Mouse (Mus musculus) heart, embryonic 11.5 days (tissue): ENCODE data around the gene Ppara. TPM values are rescaled to one million over a fixed set of nuclear protein-coding genes. Genes with fewer than 3 reads are reported as not detected.

Experiments
- ATAC-seq: fragments of 200-750 bp; cut with Nextera tagmentation; replicated peaks from 2 replicates; pipeline ENCODE4 v1.8.0; 2017; ENCODE audit warnings: moderate library complexity; ENCODE audit not compliant: insufficient number of reproducible peaks, low FRiP score, low TSS enrichment
- H3K27ac ChIP-seq: fragments of 300-500 bp; sonication (generic); 2 replicates; pipeline ENCODE4 v1.5.1; 2014; ENCODE audit warnings: mild to moderate bottlenecking, low read depth, low read length
- H3K27me3 ChIP-seq: fragments of 300-500 bp; sonication (generic); 2 replicates; pipeline ENCODE4 v1.6.1; 2014; ENCODE audit warnings: mild to moderate bottlenecking, low read length, mixed read lengths; ENCODE audit not compliant: control insufficient read depth, insufficient read depth
- H3K36me3 ChIP-seq: fragments of 300-500 bp; sonication (generic); 2 replicates; pipeline ENCODE4 v1.6.1; 2014; ENCODE audit warnings: mild to moderate bottlenecking, low read length, moderate library complexity, mixed read lengths; ENCODE audit not compliant: control insufficient read depth, insufficient read depth
- H3K4me1 ChIP-seq: fragments of 300-500 bp; sonication (generic); 2 replicates; pipeline ENCODE4 v1.6.1; 2014; ENCODE audit warnings: low read length; ENCODE audit not compliant: control insufficient read depth, insufficient read depth
- H3K4me2 ChIP-seq: fragments of 300-500 bp; sonication (generic); 2 replicates; pipeline ENCODE4 v1.6.1; 2014; ENCODE audit warnings: mild to moderate bottlenecking, moderate library complexity
- H3K4me3 ChIP-seq: fragments of 300-500 bp; sonication (generic); 2 replicates; pipeline ENCODE4 v1.5.1; 2014; ENCODE audit warnings: low read depth, low read length
- H3K9ac ChIP-seq: fragments of 300-500 bp; sonication (generic); 2 replicates; pipeline ENCODE4 v1.6.1; 2014; ENCODE audit warnings: mild to moderate bottlenecking, low read depth, low read length, moderate library complexity
- H3K9me3 ChIP-seq: fragments of 300-500 bp; sonication (generic); replicated peaks from 2 replicates; pipeline ENCODE4 v1.6.1; 2016; ENCODE audit warnings: low read length; ENCODE audit not compliant: control insufficient read depth
- WGBS: fragments of 180-500 bp; shearing (Covaris S2); extraction: QIAGEN DNeasy Blood & Tissue Kit; methylation state at CpG from one replicate; pipeline ENCODE4 v1.1.7; 2014; ENCODE audit not compliant: insufficient replicate concordance; 5-methylcytosine and 5-hydroxymethylcytosine counted together
- polyA plus RNA-seq: library from polyadenylated mRNA; unstranded; fragments of >200 nt; fragmentation: Nextera tagmentation; extraction: Ambion mirVana; gene quantifications from 2 replicates; pipeline ENCODE4 v1.2.1, GENCODE M21; 2014

Gene Ppara
- polyA plus RNA-seq, 1 experiment from 2014 or later = 2.8 TPM

DNA sequence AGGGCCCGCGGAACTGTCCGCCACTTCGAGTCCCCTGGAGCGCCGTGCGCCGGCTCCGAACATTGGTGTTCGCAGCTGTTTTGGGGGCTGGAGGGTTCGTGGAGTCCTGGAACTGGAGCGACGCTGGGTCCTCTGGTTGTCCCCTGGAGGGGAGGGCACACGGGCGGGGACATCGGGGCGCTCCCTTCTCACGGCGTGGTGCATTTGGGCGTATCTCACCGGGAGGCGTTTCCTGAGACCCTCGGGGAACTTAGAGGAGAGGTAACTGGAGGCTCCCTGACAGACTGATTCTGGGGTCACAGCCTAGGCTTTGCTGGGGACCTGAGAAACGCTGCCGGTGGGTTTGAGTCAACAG, 1.0 kb downstream of the Ppara start:
- no peaks in the 10 kb centered on the region for H3K36me3 ChIP-seq
- WGBS = 1% methylated on average over 24 of the region's 25 CpGs
- no peak overlapping the region for H3K27ac ChIP-seq
- no peak for ATAC-seq
- H3K27me3 ChIP-seq = peaks cover 65% of the 10 kb centered on the region
- H3K4me3 ChIP-seq = peak overlapping the region; percentile 72
- H3K4me1 ChIP-seq = no peaks in the 10 kb centered on the region
- no peaks in the 10 kb centered on the region for H3K9me3 ChIP-seq
- H3K4me2 ChIP-seq = peak overlapping the region; percentile 82
- H3K9ac ChIP-seq = peak overlapping the region; percentile 64

DNA sequence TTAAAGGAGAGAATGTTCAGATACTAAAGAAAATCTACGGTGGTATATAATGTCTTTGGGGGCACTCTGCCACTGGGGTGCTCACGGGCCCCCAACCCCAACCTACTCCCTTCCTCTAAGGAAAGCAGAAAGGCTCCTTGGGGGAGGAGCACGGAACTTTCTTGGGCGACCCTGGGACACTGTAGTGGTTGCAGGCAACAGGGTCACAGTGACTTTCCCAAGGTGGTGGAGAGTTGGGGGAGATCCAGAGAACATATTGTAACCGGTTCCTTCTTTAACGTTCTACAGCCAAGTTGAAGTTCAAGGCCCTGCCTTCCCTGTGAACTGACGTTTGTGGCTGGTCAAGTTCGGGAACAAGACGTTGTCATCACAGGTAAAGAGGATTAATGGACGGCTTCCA, 1.7 kb downstream of the Ppara start:
- Histone ChIP-seq H3K4me1 (no peaks in the 10 kb centered on the region), H3K36me3 (no peaks in the 10 kb centered on the region), H3K27me3 (peaks cover 65% of the 10 kb centered on the region), H3K9ac (no peak overlapping the region), H3K9me3 (no peaks in the 10 kb centered on the region), H3K4me2 (no peak overlapping the region), H3K4me3 (no peak overlapping the region), H3K27ac (no peak overlapping the region)
- ATAC-seq = no peak
- WGBS = 49% methylated on average over 10 of the region's 10 CpGs

- WGBS = 77% methylated on average over 3 of the region's 3 CpGs
- no peak overlapping the region for H3K4me3 ChIP-seq
- no peaks in the 10 kb centered on the region for H3K36me3 ChIP-seq
- H3K4me2 ChIP-seq = no peak overlapping the region
- H3K27ac ChIP-seq = no peak overlapping the region
- H3K9ac ChIP-seq = no peak overlapping the region
- peaks cover 53% of the 10 kb centered on the region for H3K27me3 ChIP-seq
- ATAC-seq = no peak
- no peaks in the 10 kb centered on the region for H3K4me1 ChIP-seq
- no peaks in the 10 kb centered on the region for H3K9me3 ChIP-seq
These were observed 3.6 kb downstream of the Ppara start for GRCm38 (mm10) chr15:85738416-85738815.

DNA sequence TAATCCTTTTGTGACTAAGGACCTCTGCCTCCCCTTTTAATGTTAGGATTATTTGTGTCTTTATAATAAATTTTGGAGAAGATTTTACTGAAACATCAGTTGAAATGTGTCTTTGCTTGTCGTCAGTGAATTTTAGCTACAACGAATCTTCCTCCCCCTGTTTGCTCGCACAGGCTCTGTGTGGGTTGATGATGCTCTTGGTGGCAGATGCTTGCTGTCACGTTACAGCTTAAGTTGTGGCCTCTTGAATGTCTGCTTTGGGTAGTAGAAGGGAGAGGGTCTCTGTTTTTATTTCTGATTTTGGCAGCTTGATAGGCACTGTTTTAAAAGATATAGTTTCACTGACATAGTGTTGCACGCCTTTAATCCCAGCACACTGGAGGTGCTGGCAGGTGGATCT, 4.2 kb downstream of the Ppara start:
- Histone ChIP-seq H3K36me3 (no peaks in the 10 kb centered on the region), H3K9me3 (no peaks in the 10 kb centered on the region), H3K27ac (no peak overlapping the region), H3K4me1 (no peaks in the 10 kb centered on the region), H3K27me3 (peaks cover 48% of the 10 kb centered on the region), H3K9ac (no peak overlapping the region), H3K4me3 (no peak overlapping the region), H3K4me2 (no peak overlapping the region)
- no peak for ATAC-seq
- WGBS = 62% methylated on average over 5 of the region's 5 CpGs

GRCm38 (mm10) chr15:85742608-85743007, 7.8 kb downstream of the Ppara start:
- no peaks in the 10 kb centered on the region for H3K9me3 ChIP-seq
- 77% methylated on average over 9 of the region's 9 CpGs for WGBS
- peaks cover 17% of the 10 kb centered on the region for H3K27me3 ChIP-seq
- no peak overlapping the region for H3K9ac ChIP-seq
- no peak overlapping the region for H3K27ac ChIP-seq
- no peaks in the 10 kb centered on the region for H3K36me3 ChIP-seq
- H3K4me2 ChIP-seq = no peak overlapping the region
- H3K4me3 ChIP-seq = no peak overlapping the region
- no peaks in the 10 kb centered on the region for H3K4me1 ChIP-seq
- no peak for ATAC-seq

- H3K36me3 ChIP-seq = no peaks in the 10 kb centered on the region
- H3K4me1 ChIP-seq = no peaks in the 10 kb centered on the region
- ATAC-seq = no peak
- 63% methylated on average over 3 of the region's 3 CpGs for WGBS
- no peak overlapping the region for H3K27ac ChIP-seq
- H3K27me3 ChIP-seq = peaks cover 13% of the 10 kb centered on the region
- H3K4me2 ChIP-seq = no peak overlapping the region
- no peak overlapping the region for H3K9ac ChIP-seq
- no peak overlapping the region for H3K4me3 ChIP-seq
- no peaks in the 10 kb centered on the region for H3K9me3 ChIP-seq
These were observed 9.2 kb downstream of the Ppara start for GRCm38 (mm10) chr15:85743946-85744345.

GRCm38 (mm10) chr15:85746178-85746577, 11.4 kb downstream of the Ppara start:
- H3K4me3 ChIP-seq = no peak overlapping the region
- H3K27ac ChIP-seq = no peak overlapping the region
- no peaks in the 10 kb centered on the region for H3K9me3 ChIP-seq
- no peak overlapping the region for H3K4me2 ChIP-seq
- no peaks in the 10 kb centered on the region for H3K36me3 ChIP-seq
- WGBS = 71% methylated on average over 8 of the region's 8 CpGs
- ATAC-seq = no peak
- no peak overlapping the region for H3K9ac ChIP-seq
- H3K27me3 ChIP-seq = peaks cover 6% of the 10 kb centered on the region
- no peaks in the 10 kb centered on the region for H3K4me1 ChIP-seq

GRCm38 (mm10) chr15:85746671-85747070, 11.9 kb downstream of the Ppara start:
- Histone ChIP-seq H3K27ac (no peak overlapping the region), H3K27me3 (peaks cover 6% of the 10 kb centered on the region; the same call in 1 of the 2 replicates), H3K4me2 (no peak overlapping the region), H3K4me1 (no peaks in the 10 kb centered on the region), H3K9me3 (no peaks in the 10 kb centered on the region), H3K4me3 (no peak overlapping the region), H3K36me3 (no peaks in the 10 kb centered on the region), H3K9ac (no peak overlapping the region)
- no peak for ATAC-seq
- 79% methylated on average over 13 of the region's 13 CpGs for WGBS

DNA sequence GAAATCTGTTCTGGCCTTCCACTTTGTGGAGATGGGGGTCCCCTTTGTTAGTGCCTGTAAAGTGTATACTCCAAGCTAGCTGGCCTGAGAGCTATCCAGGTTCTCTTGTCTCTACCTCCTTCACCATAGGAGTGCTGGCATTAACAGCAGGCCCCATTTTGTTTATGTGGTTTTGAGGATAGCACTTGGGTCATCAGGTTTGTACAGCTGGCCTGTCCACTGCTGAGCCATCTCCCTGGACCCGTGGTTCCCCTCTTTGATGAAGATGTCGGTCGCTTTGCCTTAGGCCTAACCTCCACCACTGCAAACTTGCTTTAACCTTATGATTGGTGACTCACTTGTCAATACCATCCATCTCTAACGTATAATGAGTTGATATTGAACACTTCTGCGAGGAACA, 13.2 kb downstream of the Ppara start:
- Histone ChIP-seq H3K27me3 (peaks cover 6% of the 10 kb centered on the region; the same call in 1 of the 2 replicates), H3K27ac (no peak overlapping the region), H3K9ac (no peak overlapping the region), H3K36me3 (no peaks in the 10 kb centered on the region), H3K4me1 (no peaks in the 10 kb centered on the region), H3K4me3 (no peak overlapping the region), H3K4me2 (no peak overlapping the region), H3K9me3 (no peaks in the 10 kb centered on the region)
- 83% methylated on average over 5 of the region's 5 CpGs for WGBS
- ATAC-seq = no peak
